Mouse (Mus musculus) MN1 (cell line): ENCODE measurements around the gene Nup214.

Experiments
- DNase-seq: peaks from one replicate; pipeline ENCODE4 v3.0.0-alpha.2; 2016; ENCODE audit warnings: low spot score

The Nup214 gene

DNA sequence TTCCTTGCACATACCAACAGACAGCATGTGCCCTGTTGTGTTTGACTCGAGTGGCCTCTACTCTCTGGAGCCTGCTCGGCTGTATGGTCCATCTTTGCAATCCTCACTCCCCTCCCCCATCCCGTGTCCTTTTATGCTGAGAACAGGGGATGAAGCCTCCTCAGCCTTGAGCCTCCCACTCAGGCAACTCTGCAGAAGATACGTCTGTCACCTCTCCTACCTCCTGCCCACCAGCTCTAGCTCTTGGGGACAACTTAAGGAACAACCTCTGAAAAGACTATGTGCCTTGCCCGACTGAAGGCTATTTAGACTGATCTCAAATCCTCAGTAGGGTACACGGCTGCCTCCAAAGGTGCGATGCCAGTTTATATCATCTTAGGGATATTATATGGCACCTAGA is 129.3 kb downstream of the Nup214 start:
- no peak for DNase-seq
